ENCODE assay signal across 10 mouse cellular contexts in genomic region chr17:46832101-46832980, GRCm38 (mm10). TPM values are rescaled to one million over a fixed set of nuclear protein-coding genes. Genes with fewer than 3 reads are reported as not detected.
DNase-seq lines count a peak whose midpoint lies in the region; ATAC-seq and TF ChIP-seq lines count a peak whose summit lies in the region.
"Had no signal": no experiment of that assay in that cellular context is flagged by ENCODE, and none has a peak within 500 bp of the region (broad histone marks: within the 10 kb centered on the region; RNA-seq: fewer than 3 reads in every experiment).

No protein-coding gene starts in this region.

- no peak for TF ChIP-seq POLR2A in kidney, adult 2 months (IDR thresholded peaks at IDR 0.05; ENCODE audit: low read depth, low read length)

- no peak overlapping the region for H3K4me2 ChIP-seq in hindbrain, postnatal 0 days (ENCODE audit: low read depth, low read length)
- H3K4me2 ChIP-seq in hindbrain, embryonic 16.5 days (ENCODE audit: low read length): no peak overlapping the region
- no peak overlapping the region for H3K4me2 ChIP-seq in embryonic facial prominence, embryonic 15.5 days (replicated peaks)
- no peak overlapping the region for H3K4me2 ChIP-seq in neural tube, embryonic 15.5 days

- no peak overlapping the region; the same call in 1 of the 2 replicates for H3K9ac ChIP-seq in hindbrain, postnatal 0 days (replicated peaks; ENCODE audit: low read length)
- no peak overlapping the region for H3K9ac ChIP-seq in hindbrain, embryonic 16.5 days (ENCODE audit: low read depth, low read length)
- no peak overlapping the region for H3K9ac ChIP-seq in embryonic facial prominence, embryonic 15.5 days
- H3K9ac ChIP-seq in neural tube, embryonic 15.5 days (replicated peaks): no peak overlapping the region

- H3K27ac ChIP-seq in hindbrain, postnatal 0 days: no peak overlapping the region
- H3K27ac ChIP-seq in hindbrain, embryonic 16.5 days (ENCODE audit: low read depth, low read length): no peak overlapping the region
- no peak overlapping the region; the same call in 1 of the 2 replicates for H3K27ac ChIP-seq in embryonic facial prominence, embryonic 15.5 days (replicated peaks)
- peak overlapping the region; percentile 77 for H3K27ac ChIP-seq in kidney, adult 2 months (ENCODE audit: insufficient read depth, low read depth, low read length)
- H3K27ac ChIP-seq in neural tube, embryonic 15.5 days (replicated peaks): no peak overlapping the region

- H3K4me3 ChIP-seq in hindbrain, postnatal 0 days (ENCODE audit: low read length): no peak overlapping the region
- H3K4me3 ChIP-seq in hindbrain, embryonic 16.5 days (ENCODE audit: low read length): no peak overlapping the region
- no peak overlapping the region for H3K4me3 ChIP-seq in embryonic facial prominence, embryonic 15.5 days (replicated peaks)
- no peak overlapping the region for H3K4me3 ChIP-seq in kidney, adult 2 months (ENCODE audit: insufficient read depth, low read depth, low read length)
- H3K4me3 ChIP-seq in neural tube, embryonic 15.5 days (replicated peaks): no peak overlapping the region

- peaks cover 14% of the 10 kb centered on the region; the same call in 1 of the 2 replicates for H3K36me3 ChIP-seq in hindbrain, postnatal 0 days (ENCODE audit: insufficient read depth, low read length)
- peaks cover 15% of the 10 kb centered on the region for H3K36me3 ChIP-seq in hindbrain, embryonic 16.5 days (ENCODE audit: control insufficient read depth, insufficient read depth, low read length)
- H3K36me3 ChIP-seq in embryonic facial prominence, embryonic 15.5 days: peaks cover 18% of the 10 kb centered on the region
- H3K36me3 ChIP-seq in kidney, adult 2 months (ENCODE audit: control insufficient read depth, insufficient read depth, low read length): no peaks in the 10 kb centered on the region
- H3K36me3 ChIP-seq in neural tube, embryonic 15.5 days: peaks cover 21% of the 10 kb centered on the region

- H3K27me3 ChIP-seq in hindbrain, postnatal 0 days (ENCODE audit: insufficient read depth, low read length): no peaks in the 10 kb centered on the region
- no peaks in the 10 kb centered on the region for H3K27me3 ChIP-seq in hindbrain, embryonic 16.5 days (replicated peaks; ENCODE audit: control insufficient read depth, insufficient read depth, low read length)
- H3K27me3 ChIP-seq in embryonic facial prominence, embryonic 15.5 days: no peaks in the 10 kb centered on the region
- no peaks in the 10 kb centered on the region for H3K27me3 ChIP-seq in kidney, adult 2 months (replicated peaks; ENCODE audit: control insufficient read depth, insufficient read depth, low read length)
- no peaks in the 10 kb centered on the region for H3K27me3 ChIP-seq in neural tube, embryonic 15.5 days (replicated peaks)

- 62% methylated on average over 11 of the region's 11 CpGs for WGBS in hindbrain, postnatal 0 days
- 68% methylated on average over 11 of the region's 11 CpGs for WGBS in hindbrain, embryonic 16.5 days
- 54% methylated on average over 11 of the region's 11 CpGs for WGBS in embryonic facial prominence, embryonic 15.5 days
- WGBS in kidney, adult 2 months: 18% methylated on average over 11 of the region's 11 CpGs
- WGBS in neural tube, embryonic 15.5 days: 72% methylated on average over 11 of the region's 11 CpGs

- no peak for TF ChIP-seq CTCF in hindbrain, postnatal 0 days (IDR thresholded peaks at IDR 0.05; ENCODE audit: low read depth)
- no peak for TF ChIP-seq CTCF in kidney, adult 2 months (conservative IDR thresholded peaks at IDR 0.05; ENCODE audit: insufficient read depth, insufficient read length, low read depth, low read length)

- peak; percentile 16 for DNase-seq in hindbrain, postnatal 0 days (ENCODE audit: low spot score)
- peak; percentile 83 for DNase-seq in kidney, adult 2 months
- peak; percentile 67 for DNase-seq in lung, postnatal 14 days
- DNase-seq in right cerebral cortex, postnatal 10 days (ENCODE audit: low spot score in 2 of 2): no peak
- DNase-seq: cerebellum, adult 11 months had no signal

- no peak for ATAC-seq in hindbrain, postnatal 0 days
- no peak for ATAC-seq in hindbrain, embryonic 16.5 days
- 0 out of 2 replicates have a peak, but pooled peaks have one; percentile 11 for ATAC-seq in embryonic facial prominence, embryonic 15.5 days (ENCODE audit: insufficient number of reproducible peaks, low FRiP score, low TSS enrichment, low read depth)
- no peak for ATAC-seq in CD4-positive, CD25-positive, alpha-beta regulatory T cell, adult 4 months
- no peak for ATAC-seq in neural tube, embryonic 15.5 days (ENCODE audit: low FRiP score)

- H3K4me1 ChIP-seq in hindbrain, postnatal 0 days (ENCODE audit: insufficient read depth, low read length): no peaks in the 10 kb centered on the region
- H3K4me1 ChIP-seq in hindbrain, embryonic 16.5 days (ENCODE audit: control insufficient read depth, insufficient read depth, low read depth, low read length): no peaks in the 10 kb centered on the region
- no peaks in the 10 kb centered on the region for H3K4me1 ChIP-seq in embryonic facial prominence, embryonic 15.5 days
- peaks cover 25% of the 10 kb centered on the region for H3K4me1 ChIP-seq in kidney, adult 2 months (ENCODE audit: control insufficient read depth, insufficient read depth, low read length)
- no peaks in the 10 kb centered on the region for H3K4me1 ChIP-seq in neural tube, embryonic 15.5 days

- H3K9me3 ChIP-seq in hindbrain, postnatal 0 days (ENCODE audit: low read length): no peaks in the 10 kb centered on the region
- H3K9me3 ChIP-seq in hindbrain, embryonic 16.5 days (ENCODE audit: control insufficient read depth, low read length): no peaks in the 10 kb centered on the region
- H3K9me3 ChIP-seq in embryonic facial prominence, embryonic 15.5 days (replicated peaks): no peaks in the 10 kb centered on the region
- no peaks in the 10 kb centered on the region for H3K9me3 ChIP-seq in neural tube, embryonic 15.5 days (replicated peaks)
- H3K9me3 ChIP-seq: G1E had no signal

RNA-seq across cellular contexts. Expression of gene Bicral, which starts 25.9 kb away (rescaled TPM):
- 22.9 and 23.1 TPM in 2 replicates for total RNA-seq in hindbrain, postnatal 0 days (2014; rRNA removed)
- polyA plus RNA-seq in hindbrain, postnatal 0 days (2015; fragmentation: Nextera tagmentation; extraction: Ambion mirVana): 5.1 and 5.2 TPM in 2 replicates
- polyA plus RNA-seq in hindbrain, embryonic 16.5 days (2015; fragmentation: Nextera tagmentation; extraction: Ambion mirVana): 6.0 and 6.2 TPM in 2 replicates
- polyA plus RNA-seq in embryonic facial prominence, embryonic 15.5 days (2015; fragmentation: Nextera tagmentation; extraction: Ambion mirVana): 4.5 and 5.3 TPM in 2 replicates
- 11.4 and 11.8 TPM in 2 replicates for polyA plus RNA-seq in kidney, adult 2 months (2012; rRNA removed)
- polyA plus RNA-seq in CD4-positive, CD25-positive, alpha-beta regulatory T cell, adult 4 months (2017; shearing (Covaris generic)): 10 to 100 TPM; 10.8 to 11.9 TPM
- 6.6 and 8.3 TPM in 2 replicates for polyA plus RNA-seq in neural tube, embryonic 15.5 days (2015; fragmentation: Nextera tagmentation; extraction: Ambion mirVana)

RNA-seq across cellular contexts. Expression of gene Rpl7l1, which starts 49.9 kb away (rescaled TPM):
- total RNA-seq in hindbrain, postnatal 0 days (2014; rRNA removed): 39.4 and 39.8 TPM in 2 replicates
- polyA plus RNA-seq in hindbrain, postnatal 0 days (2015; fragmentation: Nextera tagmentation; extraction: Ambion mirVana): 72.1 and 80.0 TPM in 2 replicates
- polyA plus RNA-seq in hindbrain, embryonic 16.5 days (2015; fragmentation: Nextera tagmentation; extraction: Ambion mirVana): 75.5 and 80.4 TPM in 2 replicates
- 136 and 145 TPM in 2 replicates for polyA plus RNA-seq in embryonic facial prominence, embryonic 15.5 days (2015; fragmentation: Nextera tagmentation; extraction: Ambion mirVana)
- polyA plus RNA-seq in kidney, adult 2 months (2012; rRNA removed): 30.5 and 38.4 TPM in 2 replicates
- 100 to 1,000 TPM; 159 to 205 TPM for polyA plus RNA-seq in CD4-positive, CD25-positive, alpha-beta regulatory T cell, adult 4 months (2017; shearing (Covaris generic))
- 77.2 and 88.4 TPM in 2 replicates for polyA plus RNA-seq in neural tube, embryonic 15.5 days (2015; fragmentation: Nextera tagmentation; extraction: Ambion mirVana)

RNA-seq across cellular contexts. Expression of gene Tbcc, which starts 58.1 kb away (rescaled TPM):
- total RNA-seq in hindbrain, postnatal 0 days (2014; rRNA removed): 41.8 and 61.5 TPM in 2 replicates
- 50.7 and 54.5 TPM in 2 replicates for polyA plus RNA-seq in hindbrain, postnatal 0 days (2015; fragmentation: Nextera tagmentation; extraction: Ambion mirVana)
- 52.6 and 53.6 TPM in 2 replicates for polyA plus RNA-seq in hindbrain, embryonic 16.5 days (2015; fragmentation: Nextera tagmentation; extraction: Ambion mirVana)
- polyA plus RNA-seq in embryonic facial prominence, embryonic 15.5 days (2015; fragmentation: Nextera tagmentation; extraction: Ambion mirVana): 59.7 and 62.7 TPM in 2 replicates
- 17.2 and 19.6 TPM in 2 replicates for polyA plus RNA-seq in kidney, adult 2 months (2012; rRNA removed)
- 1 to 10 TPM; 8.4 to 9.1 TPM for polyA plus RNA-seq in CD4-positive, CD25-positive, alpha-beta regulatory T cell, adult 4 months (2017; shearing (Covaris generic))
- polyA plus RNA-seq in neural tube, embryonic 15.5 days (2015; fragmentation: Nextera tagmentation; extraction: Ambion mirVana): 55.9 and 62.5 TPM in 2 replicates

RNA-seq across cellular contexts. Expression of gene 2310039H08Rik, which starts 59.9 kb away (rescaled TPM):
- total RNA-seq in hindbrain, postnatal 0 days (2014; rRNA removed): 44.9 and 46.4 TPM in 2 replicates
- polyA plus RNA-seq in hindbrain, postnatal 0 days (2015; fragmentation: Nextera tagmentation; extraction: Ambion mirVana): 64.7 TPM in 2 replicates
- 49.8 and 57.2 TPM in 2 replicates for polyA plus RNA-seq in hindbrain, embryonic 16.5 days (2015; fragmentation: Nextera tagmentation; extraction: Ambion mirVana)
- 82.4 and 84.0 TPM in 2 replicates for polyA plus RNA-seq in embryonic facial prominence, embryonic 15.5 days (2015; fragmentation: Nextera tagmentation; extraction: Ambion mirVana)
- polyA plus RNA-seq in kidney, adult 2 months (2012; rRNA removed): 131 and 174 TPM in 2 replicates
- polyA plus RNA-seq in CD4-positive, CD25-positive, alpha-beta regulatory T cell, adult 4 months (2017; shearing (Covaris generic)): 10 to 100 TPM; 16.1 to 18.9 TPM
- 53.8 and 56.8 TPM in 2 replicates for polyA plus RNA-seq in neural tube, embryonic 15.5 days (2015; fragmentation: Nextera tagmentation; extraction: Ambion mirVana)

Comparison
In these comparisons a context has a peak if more than half of its experiments do, and no peak if none do; other contexts are left out.
1. DNase-seq: peak in hindbrain, postnatal 0 days (single experiment), kidney, adult 2 months (single experiment) and lung, postnatal 14 days (single experiment); none in right cerebral cortex, postnatal 10 days (0 of 2).